Comparison of ENCODE assay signal across 8 mouse cellular contexts in the genomic region with DNA sequence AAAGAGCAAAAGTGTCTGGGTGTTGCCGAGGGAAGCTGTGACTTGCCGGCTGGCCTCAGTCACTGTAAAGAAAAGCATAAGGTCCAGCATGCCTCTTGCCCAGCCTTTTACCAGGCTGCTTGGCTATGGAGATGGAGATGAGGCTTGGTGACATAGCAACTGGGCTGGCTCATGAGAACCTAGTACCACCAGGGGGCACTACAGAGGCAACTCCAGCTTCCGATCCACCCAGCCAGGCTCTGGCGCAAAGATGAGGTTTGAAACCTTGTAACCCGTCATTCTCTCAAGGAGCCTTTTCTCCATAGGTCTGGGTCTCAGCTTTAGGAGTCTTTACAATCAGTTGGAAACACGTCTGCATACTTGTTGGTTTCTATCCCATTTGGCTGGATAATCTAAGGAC.
DNase-seq lines count a peak whose midpoint lies in the region; ATAC-seq and TF ChIP-seq lines count a peak whose summit lies in the region.

No protein-coding gene starts in this region.

- H3K9me3 ChIP-seq in G1E (replicated peaks): peaks cover 9% of the 10 kb centered on the region
- no peaks in the 10 kb centered on the region for H3K9me3 ChIP-seq in embryonic facial prominence, embryonic 14.5 days (ENCODE audit: control insufficient read depth, low read length)
- no peaks in the 10 kb centered on the region for H3K9me3 ChIP-seq in heart, postnatal 0 days (replicated peaks; ENCODE audit: control insufficient read depth, low read length)
- no peaks in the 10 kb centered on the region for H3K9me3 ChIP-seq in lung, postnatal 0 days (ENCODE audit: low read length)

- no peak for ATAC-seq in G1E (ENCODE audit: extremely low read depth, insufficient number of reproducible peaks, low FRiP score, poor library complexity, severe bottlenecking)
- 0 out of 2 replicates have a peak, but pooled peaks have one; percentile 50 for ATAC-seq in embryonic facial prominence, embryonic 14.5 days (ENCODE audit: low read depth)
- ATAC-seq in heart, postnatal 0 days (ENCODE audit: insufficient read depth, low read depth): peak; percentile 44
- ATAC-seq in lung, postnatal 0 days: peak; percentile 34; the same call in 1 of the 2 replicates

- H3K27ac ChIP-seq in bone marrow, adult 2 months (ENCODE audit: control insufficient read depth, insufficient read depth, low read depth, low read length, poor library complexity): no peak overlapping the region
- H3K27ac ChIP-seq in embryonic facial prominence, embryonic 14.5 days (replicated peaks; ENCODE audit: low read depth, low read length): no peak overlapping the region
- no peak overlapping the region for H3K27ac ChIP-seq in heart, postnatal 0 days (ENCODE audit: low read depth)
- H3K27ac ChIP-seq in lung, postnatal 0 days (ENCODE audit: low read length): no peak overlapping the region

- no peak for TF ChIP-seq EP300 in heart, postnatal 0 days (IDR thresholded peaks at IDR 0.05; ENCODE audit: low read depth)
- no peak for TF ChIP-seq EP300 in lung, postnatal 0 days (IDR thresholded peaks at IDR 0.05)

- no peaks in the 10 kb centered on the region for H3K36me3 ChIP-seq in G1E (replicated peaks)
- H3K36me3 ChIP-seq in embryonic facial prominence, embryonic 14.5 days (ENCODE audit: control insufficient read depth, insufficient read depth, low read length): peaks cover 16% of the 10 kb centered on the region
- peaks cover 79% of the 10 kb centered on the region for H3K36me3 ChIP-seq in heart, postnatal 0 days (replicated peaks; ENCODE audit: control insufficient read depth, insufficient read depth, low read length)
- H3K36me3 ChIP-seq in lung, postnatal 0 days (ENCODE audit: insufficient read depth, low read length): peaks cover 26% of the 10 kb centered on the region; the same call in 1 of the 2 replicates

- TF ChIP-seq CTCF in G1E (IDR thresholded peaks at IDR 0.05; ENCODE audit: low read depth, low read length): no peak
- TF ChIP-seq CTCF in bone marrow, adult 2 months (IDR thresholded peaks at IDR 0.05; ENCODE audit: control insufficient read depth, insufficient read depth, low read length): peak; percentile 87
- peak; percentile 85 for TF ChIP-seq CTCF in heart, postnatal 0 days (IDR thresholded peaks at IDR 0.05; ENCODE audit: low read depth)
- peak; percentile 85 for TF ChIP-seq CTCF in lung, postnatal 0 days (IDR thresholded peaks at IDR 0.05)

- no peak for TF ChIP-seq POLR2A in bone marrow, adult 2 months (IDR thresholded peaks at IDR 0.05; ENCODE audit: borderline replicate concordance, control insufficient read depth, low read depth, low read length)

- no peaks in the 10 kb centered on the region for H3K4me1 ChIP-seq in G1E (ENCODE audit: insufficient read depth, low read depth, low read length)
- H3K4me1 ChIP-seq in bone marrow, adult 2 months (ENCODE audit: control insufficient read depth, insufficient read depth, low read length): no peaks in the 10 kb centered on the region
- no peaks in the 10 kb centered on the region for H3K4me1 ChIP-seq in embryonic facial prominence, embryonic 14.5 days (ENCODE audit: control insufficient read depth, insufficient read depth, low read length)
- H3K4me1 ChIP-seq in heart, postnatal 0 days (ENCODE audit: control insufficient read depth, insufficient read depth): peaks cover 30% of the 10 kb centered on the region
- peaks cover 9% of the 10 kb centered on the region for H3K4me1 ChIP-seq in lung, postnatal 0 days (ENCODE audit: insufficient read depth, low read depth, low read length)

- H3K4me3 ChIP-seq in G1E (ENCODE audit: low read depth, low read length): no peak overlapping the region
- H3K4me3 ChIP-seq in bone marrow, adult 2 months (replicated peaks; ENCODE audit: control insufficient read depth, low read depth, low read length): no peak overlapping the region
- no peak overlapping the region for H3K4me3 ChIP-seq in embryonic facial prominence, embryonic 14.5 days (ENCODE audit: low read depth, low read length)
- no peak overlapping the region for H3K4me3 ChIP-seq in heart, postnatal 0 days (ENCODE audit: low read depth, low read length)
- H3K4me3 ChIP-seq in lung, postnatal 0 days (ENCODE audit: low read depth, low read length): no peak overlapping the region

- DNase-seq in G1E (ENCODE audit: low spot score): peak; percentile 6
- peak; percentile 79 for DNase-seq in embryonic facial prominence, embryonic 14.5 days (ENCODE audit: low spot score)
- DNase-seq in heart, postnatal 0 days (ENCODE audit: low spot score): peak; percentile 84
- peak; percentile 89 for DNase-seq in layer of hippocampus, adult 11-12 months (ENCODE audit: low spot score)
- peak; percentile 86 for DNase-seq in lung, postnatal 0 days (ENCODE audit: low spot score)
- DNase-seq in ovary, postnatal 14 days (ENCODE audit: low spot score): peak; percentile 73
- peak; percentile 55 to 68 for DNase-seq in thymus, postnatal 36 days

- peaks cover 18% of the 10 kb centered on the region for H3K27me3 ChIP-seq in G1E (ENCODE audit: insufficient read depth, low read length)
- no peaks in the 10 kb centered on the region for H3K27me3 ChIP-seq in embryonic facial prominence, embryonic 14.5 days (replicated peaks; ENCODE audit: control insufficient read depth, insufficient read depth, low read length)
- H3K27me3 ChIP-seq in heart, postnatal 0 days (ENCODE audit: control insufficient read depth, insufficient read depth, low read length): no peaks in the 10 kb centered on the region
- no peaks in the 10 kb centered on the region for H3K27me3 ChIP-seq in lung, postnatal 0 days (replicated peaks; ENCODE audit: insufficient read depth, low read length)

- 29% methylated on average over 6 of the region's 6 CpGs for WGBS in bone marrow, adult 2 months
- WGBS in embryonic facial prominence, embryonic 14.5 days: 24% methylated on average over 6 of the region's 6 CpGs
- 28% methylated on average over 6 of the region's 6 CpGs for WGBS in heart, postnatal 0 days
- WGBS in lung, postnatal 0 days: 29% methylated on average over 6 of the region's 6 CpGs

- H3K9ac ChIP-seq in embryonic facial prominence, embryonic 14.5 days (ENCODE audit: low read depth, low read length): no peak overlapping the region
- no peak overlapping the region for H3K9ac ChIP-seq in heart, postnatal 0 days (replicated peaks; ENCODE audit: low read depth, low read length)
- H3K9ac ChIP-seq in lung, postnatal 0 days (replicated peaks; ENCODE audit: low read depth): no peak overlapping the region

- H3K4me2 ChIP-seq in embryonic facial prominence, embryonic 14.5 days (ENCODE audit: low read depth, low read length): no peak overlapping the region
- no peak overlapping the region for H3K4me2 ChIP-seq in heart, postnatal 0 days (ENCODE audit: low read depth, low read length)
- no peak overlapping the region for H3K4me2 ChIP-seq in lung, postnatal 0 days (replicated peaks; ENCODE audit: low read depth, low read length)

Comparison
In these comparisons a context has a peak if more than half of its experiments do, and no peak if none do; other contexts are left out.
1. DNase-seq: peak in every context shown above with its lines; median percentile 89 in layer of hippocampus, adult 11-12 months; 86 in lung, postnatal 0 days; 84 in heart, postnatal 0 days; 79 in embryonic facial prominence, embryonic 14.5 days; 73 in ovary, postnatal 14 days; 62 in thymus, postnatal 36 days; 6 in G1E.